Mouse (Mus musculus) embryonic facial prominence, embryonic 15.5 days (tissue): ENCODE results near the gene Gm9376. TPM values are rescaled to one million over a fixed set of nuclear protein-coding genes. Genes with fewer than 3 reads are reported as not detected.

ENCODE experiments used
- ATAC-seq: fragments of 200-750 bp; cut with Nextera tagmentation; 2 replicates; pipeline ENCODE4 v1.8.0; 2017; ENCODE audit warnings: low read depth, moderate TSS enrichment; ENCODE audit not compliant: insufficient number of reproducible peaks, low FRiP score, low TSS enrichment
- H3K27ac ChIP-seq: fragments of 300-500 bp; sonication (generic); replicated peaks from 2 replicates; pipeline ENCODE4 v1.5.1; 2015; ENCODE audit warnings: mild to moderate bottlenecking, inconsistent platforms
- H3K27me3 ChIP-seq: fragments of 300-500 bp; sonication (generic); 2 replicates; pipeline ENCODE4 v1.6.1; 2015; ENCODE audit warnings: inconsistent platforms
- H3K36me3 ChIP-seq: fragments of 300-500 bp; sonication (generic); 2 replicates; pipeline ENCODE4 v1.6.1; 2015; ENCODE audit warnings: mild to moderate bottlenecking, inconsistent platforms
- H3K4me1 ChIP-seq: fragments of 300-500 bp; sonication (generic); 2 replicates; pipeline ENCODE4 v1.6.1; 2015; ENCODE audit warnings: inconsistent platforms
- H3K4me2 ChIP-seq: fragments of 300-500 bp; sonication (generic); replicated peaks from 2 replicates; pipeline ENCODE4 v1.6.1; 2015; ENCODE audit warnings: mild to moderate bottlenecking, inconsistent platforms
- H3K4me3 ChIP-seq: fragments of 300-500 bp; sonication (generic); replicated peaks from 2 replicates; pipeline ENCODE4 v1.5.1; 2015; ENCODE audit warnings: mild to moderate bottlenecking, inconsistent platforms
- H3K9ac ChIP-seq: fragments of 300-500 bp; sonication (generic); 2 replicates; pipeline ENCODE4 v1.6.1; 2015; ENCODE audit warnings: inconsistent platforms
- H3K9me3 ChIP-seq: fragments of 300-500 bp; sonication (generic); replicated peaks from 2 replicates; pipeline ENCODE4 v1.6.1; 2016; ENCODE audit warnings: inconsistent platforms
- WGBS: fragments of 180-500 bp; shearing (Covaris S2); methylation state at CpG from one replicate; pipeline ENCODE4 v1.1.7; 2015; 5-methylcytosine and 5-hydroxymethylcytosine counted together
- polyA plus RNA-seq: library from polyadenylated mRNA; unstranded; fragments of >200 nt; fragmentation: Nextera tagmentation; extraction: Ambion mirVana; gene quantifications from 2 replicates; pipeline ENCODE4 v1.2.1, GENCODE M21; 2015

Gene Gm9376
- polyA plus RNA-seq: not detected in 2 replicates

DNA sequence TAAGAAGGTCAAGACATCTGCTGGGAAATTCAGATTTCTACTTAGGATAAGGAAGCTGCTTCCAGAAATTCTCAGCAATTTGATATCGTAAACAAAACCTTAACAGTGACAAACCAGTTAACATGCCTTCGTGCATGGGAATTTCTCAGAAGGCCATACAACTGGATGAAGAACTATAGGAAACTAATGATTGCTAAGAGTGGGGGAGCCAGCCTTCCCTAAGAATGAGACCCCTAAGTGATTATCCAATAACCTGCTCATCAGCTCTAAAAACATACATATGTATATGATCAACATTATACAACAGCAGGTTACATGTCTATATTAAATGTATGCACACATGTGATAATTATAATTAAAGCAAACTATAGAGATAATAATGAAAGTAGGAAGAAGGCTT lies at the start of gene Gm9376:
Gene Gm9376, plus strand, starts transcription at position 301 of the 400 bp plus-strand sequence.
- WGBS: 86% methylated on average over 2 of the region's 2 CpGs
- no peak for ATAC-seq
- Histone ChIP-seq H3K9ac (no peak within 1 kb of the TSS), H3K4me3 (no peak within 1 kb of the TSS), H3K9me3 (no peaks in the 10 kb centered on the region), H3K27ac (no peak within 1 kb of the TSS), H3K36me3 (no peaks in the 10 kb centered on the region), H3K4me2 (no peak within 1 kb of the TSS), H3K27me3 (no peaks in the 10 kb centered on the region), H3K4me1 (no peaks in the 10 kb centered on the region)

- Histone ChIP-seq H3K9ac (no peak overlapping the region), H3K4me2 (no peak overlapping the region), H3K4me3 (no peak overlapping the region), H3K36me3 (no peaks in the 10 kb centered on the region), H3K27ac (no peak overlapping the region), H3K4me1 (peaks cover 8% of the 10 kb centered on the region; the same call in 1 of the 2 replicates), H3K9me3 (no peaks in the 10 kb centered on the region), H3K27me3 (peaks cover 38% of the 10 kb centered on the region)
- no peak for ATAC-seq
- WGBS: 67% methylated on average over 1 of the region's 1 CpGs
Measured at GRCm38 (mm10) chr14:118220885-118221284, 45.9 kb upstream of the Gm9376 start.

GRCm38 (mm10) chr14:118225061-118225743 lies 41.6 kb upstream of the Gm9376 start:
- H3K4me2 ChIP-seq: peak overlapping the region; percentile 24
- ATAC-seq: no peak

GRCm38 (mm10) chr14:118225911-118226310 lies 40.8 kb upstream of the Gm9376 start:
- H3K4me1 ChIP-seq: peaks cover 29% of the 10 kb centered on the region
- peak overlapping the region; percentile 24 for H3K4me2 ChIP-seq
- H3K9me3 ChIP-seq: no peaks in the 10 kb centered on the region
- no peak for ATAC-seq
- H3K4me3 ChIP-seq: peak overlapping the region; percentile 25
- 1% methylated on average over 21 of the region's 21 CpGs for WGBS
- H3K9ac ChIP-seq: no peak overlapping the region
- peaks cover 82% of the 10 kb centered on the region for H3K27me3 ChIP-seq
- no peaks in the 10 kb centered on the region for H3K36me3 ChIP-seq
- no peak overlapping the region for H3K27ac ChIP-seq

More at GRCm38 (mm10) chr14:118225061-118225743, 41.6 kb upstream of the Gm9376 start:
- H3K4me1 ChIP-seq: peaks cover 28% of the 10 kb centered on the region
- H3K9ac ChIP-seq: no peak overlapping the region
- no peaks in the 10 kb centered on the region for H3K9me3 ChIP-seq
- H3K27ac ChIP-seq: no peak overlapping the region
- no peak overlapping the region for H3K4me3 ChIP-seq
- peaks cover 78% of the 10 kb centered on the region for H3K27me3 ChIP-seq
- no peaks in the 10 kb centered on the region for H3K36me3 ChIP-seq
- 25% methylated on average over 16 of the region's 16 CpGs for WGBS

DNA sequence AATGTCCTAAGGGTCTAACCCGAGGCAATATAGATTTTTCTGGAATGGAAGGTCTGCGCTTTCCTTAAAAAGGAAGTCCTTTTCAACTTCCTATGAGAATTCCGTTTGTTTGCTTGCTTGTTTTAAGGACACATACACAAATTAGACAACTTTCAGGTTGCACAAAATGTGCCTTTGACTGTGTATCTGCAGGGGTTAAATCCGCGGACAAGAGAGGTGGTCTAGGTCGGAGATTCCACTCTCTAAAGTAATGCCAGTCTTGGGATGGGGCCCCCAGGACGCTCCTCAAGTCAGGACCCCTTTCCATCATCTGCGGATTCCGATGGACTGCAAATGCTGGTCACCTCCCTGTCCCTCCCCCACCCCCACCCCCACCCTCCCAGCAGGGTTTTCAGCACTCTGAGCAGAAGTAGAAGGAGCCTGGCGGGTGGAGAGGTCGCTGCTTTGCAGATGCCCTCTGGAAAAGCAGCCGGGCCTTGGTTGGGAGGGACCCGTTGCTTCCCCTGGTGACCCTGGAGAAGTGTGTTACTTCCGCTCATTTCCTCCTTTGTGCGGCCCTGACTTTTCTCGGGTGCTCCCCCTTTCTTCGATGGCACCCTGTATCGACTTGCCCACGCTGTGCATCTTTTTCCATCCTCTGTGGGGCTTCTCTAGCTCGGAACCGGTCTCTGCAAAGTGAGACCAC lies 40.1 kb upstream of the Gm9376 start:
- H3K4me3 ChIP-seq: 0 out of 2 replicates have a peak overlapping the region, but pooled peaks have one; percentile 25
- no peak for ATAC-seq
- H3K9ac ChIP-seq: no peak overlapping the region
- 6% methylated on average over 21 of the region's 21 CpGs for WGBS
- H3K27ac ChIP-seq: no peak overlapping the region
- H3K36me3 ChIP-seq: no peaks in the 10 kb centered on the region
- peak overlapping the region; percentile 24; the same call in 1 of the 2 replicates for H3K4me2 ChIP-seq
- peaks cover 36% of the 10 kb centered on the region for H3K4me1 ChIP-seq
- no peaks in the 10 kb centered on the region for H3K9me3 ChIP-seq
- peaks cover 89% of the 10 kb centered on the region for H3K27me3 ChIP-seq

DNA sequence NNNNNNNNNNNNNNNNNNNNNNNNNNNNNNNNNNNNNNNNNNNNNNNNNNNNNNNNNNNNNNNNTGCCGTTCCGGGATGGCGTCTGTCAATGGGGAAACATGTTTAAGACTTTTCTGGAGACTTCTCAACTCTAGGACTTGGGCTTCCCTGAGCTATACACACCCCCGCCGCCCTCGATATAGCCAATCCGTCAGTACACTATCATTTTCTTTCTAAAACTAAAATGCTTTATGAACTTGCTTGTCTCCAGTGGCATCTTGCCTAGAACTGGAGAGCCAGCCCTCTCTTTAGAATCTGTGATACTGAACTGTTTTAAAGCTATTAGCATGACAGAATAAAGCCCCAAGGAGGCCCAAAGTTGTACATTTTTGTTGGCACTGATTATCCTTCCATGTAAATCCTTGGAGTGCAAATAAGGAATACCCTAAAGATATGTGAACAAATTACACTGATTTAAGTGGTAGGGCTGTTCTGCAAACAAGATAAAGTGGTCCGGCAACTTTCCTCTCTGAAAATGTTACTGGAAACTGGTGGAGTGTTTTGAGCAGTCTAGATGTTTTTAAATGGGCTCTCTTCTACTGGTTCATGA lies 34.3 kb upstream of the Gm9376 start:
- Histone ChIP-seq H3K9me3 (no peaks in the 10 kb centered on the region), H3K27ac (no peak overlapping the region), H3K4me3 (no peak overlapping the region), H3K4me1 (peaks cover 51% of the 10 kb centered on the region), H3K9ac (no peak overlapping the region), H3K4me2 (peak overlapping the region; percentile 39; the same call in 1 of the 2 replicates), H3K36me3 (no peaks in the 10 kb centered on the region), H3K27me3 (peaks cover 78% of the 10 kb centered on the region)
- WGBS: 13% methylated on average over 8 of the region's 8 CpGs
- no peak for ATAC-seq

- peaks cover 44% of the 10 kb centered on the region for H3K4me1 ChIP-seq
- H3K27me3 ChIP-seq: peaks cover 69% of the 10 kb centered on the region
- no peak overlapping the region for H3K27ac ChIP-seq
- 13% methylated on average over 26 of the region's 26 CpGs for WGBS
- ATAC-seq: no peak
- no peak overlapping the region for H3K9ac ChIP-seq
- H3K9me3 ChIP-seq: no peaks in the 10 kb centered on the region
- H3K4me3 ChIP-seq: peak overlapping the region; percentile 58
- peak overlapping the region; percentile 74 for H3K4me2 ChIP-seq
- no peaks in the 10 kb centered on the region for H3K36me3 ChIP-seq
Measured at GRCm38 (mm10) chr14:118233786-118234540, 32.8 kb upstream of the Gm9376 start.

- Histone ChIP-seq H3K4me2 (peak overlapping the region; percentile 74), H3K36me3 (no peaks in the 10 kb centered on the region), H3K9ac (0 out of 2 replicates have a peak overlapping the region, but pooled peaks have one; percentile 37), H3K27ac (no peak overlapping the region; the same call in 1 of the 2 replicates), H3K9me3 (no peaks in the 10 kb centered on the region), H3K27me3 (peaks cover 69% of the 10 kb centered on the region), H3K4me3 (peak overlapping the region; percentile 58), H3K4me1 (peaks cover 44% of the 10 kb centered on the region)
- no peak for ATAC-seq
- WGBS: under 1% methylated on average over 80 of the region's 84 CpGs
Measured at GRCm38 (mm10) chr14:118234541-118235210, 32.1 kb upstream of the Gm9376 start.

DNA sequence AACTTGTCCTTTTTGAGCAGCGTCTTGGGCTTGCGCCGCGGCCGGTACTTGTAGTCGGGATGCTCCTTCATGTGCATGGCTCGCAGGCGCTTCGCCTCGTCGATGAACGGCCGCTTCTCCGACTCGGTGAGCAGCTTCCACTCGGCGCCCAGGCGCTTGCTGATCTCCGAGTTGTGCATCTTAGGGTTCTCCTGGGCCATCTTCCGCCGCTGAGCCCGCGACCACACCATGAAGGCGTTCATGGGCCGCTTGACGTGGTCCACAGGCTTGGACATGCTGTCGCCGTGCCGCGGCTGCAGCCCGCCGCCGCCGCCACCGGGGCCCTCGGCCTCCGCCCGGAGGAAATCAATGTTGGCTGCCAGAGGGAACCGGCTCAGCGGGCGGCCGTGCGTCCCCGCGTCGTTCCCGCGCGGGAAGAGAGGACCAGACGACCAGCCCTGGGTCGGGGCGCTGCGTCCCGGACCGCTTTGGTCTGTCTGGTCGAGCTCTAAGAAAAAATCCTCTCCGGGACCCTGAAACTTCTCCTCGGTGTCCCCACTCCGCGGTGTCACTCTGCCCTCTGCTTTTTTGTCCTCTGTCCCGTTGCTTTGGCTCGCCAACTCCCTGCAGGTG lies 31.3 kb upstream of the Gm9376 start:
- H3K27ac ChIP-seq: peak overlapping the region; percentile 70; the same call in 1 of the 2 replicates
- under 1% methylated on average over 62 of the region's 62 CpGs for WGBS
- no peak for ATAC-seq
- H3K9me3 ChIP-seq: no peaks in the 10 kb centered on the region
- peak overlapping the region; percentile 58 for H3K4me3 ChIP-seq
- peak overlapping the region; percentile 37 for H3K9ac ChIP-seq
- no peaks in the 10 kb centered on the region for H3K36me3 ChIP-seq
- peaks cover 44% of the 10 kb centered on the region for H3K4me1 ChIP-seq
- H3K4me2 ChIP-seq: peak overlapping the region; percentile 74
- peaks cover 69% of the 10 kb centered on the region for H3K27me3 ChIP-seq
